Mouse (Mus musculus) retina, postnatal 1 day (tissue): ENCODE results near the gene Ampd1.

ENCODE experiments used
- DNase-seq: peaks from one replicate; pipeline ENCODE4 v3.0.0-alpha.2; 2012

Gene Ampd1

DNA sequence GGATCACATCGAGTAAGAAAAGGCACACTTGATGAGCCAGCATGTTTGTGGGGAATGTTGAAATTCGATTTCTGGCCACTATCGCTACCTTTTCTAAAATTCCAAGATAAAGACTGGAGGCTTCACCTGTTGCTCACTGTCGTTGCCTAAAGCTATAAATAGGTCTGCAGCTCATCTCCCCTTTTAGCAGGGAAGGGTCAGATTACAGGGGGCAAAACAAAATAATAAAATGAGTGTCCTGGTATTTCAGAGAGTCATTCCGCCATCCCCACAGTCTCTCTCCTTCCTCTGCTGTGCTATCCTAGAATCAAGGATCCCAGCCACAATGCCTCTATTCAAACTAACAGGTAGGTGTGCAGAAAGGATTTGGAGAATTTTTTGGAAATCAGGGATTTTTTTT, at the start of gene Ampd1:
Ampd1 (plus strand) TSS at position 244 of the 400 bp plus-strand sequence.
- no peak for DNase-seq

DNA sequence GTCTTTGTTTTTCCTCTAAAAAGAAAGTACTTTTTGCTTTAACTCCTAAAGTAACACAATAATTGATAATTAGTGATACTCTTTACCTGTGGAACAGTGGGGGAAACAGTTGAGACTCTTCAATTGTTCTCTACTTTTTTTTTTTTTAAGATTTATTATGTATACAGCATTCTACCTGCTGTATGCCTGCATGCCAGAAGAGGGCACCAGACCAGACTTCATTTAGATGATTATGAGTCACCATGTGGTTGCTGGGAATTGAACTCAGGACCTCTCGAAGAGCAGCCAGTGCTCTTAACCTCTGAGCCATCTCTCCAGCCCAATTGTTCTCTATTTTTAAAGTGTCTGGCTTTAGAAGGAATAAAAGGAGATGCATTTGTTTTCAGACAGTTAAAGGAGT, 47.6 kb upstream of the Ampd1 start:
- DNase-seq, result peak; percentile 20

DNA sequence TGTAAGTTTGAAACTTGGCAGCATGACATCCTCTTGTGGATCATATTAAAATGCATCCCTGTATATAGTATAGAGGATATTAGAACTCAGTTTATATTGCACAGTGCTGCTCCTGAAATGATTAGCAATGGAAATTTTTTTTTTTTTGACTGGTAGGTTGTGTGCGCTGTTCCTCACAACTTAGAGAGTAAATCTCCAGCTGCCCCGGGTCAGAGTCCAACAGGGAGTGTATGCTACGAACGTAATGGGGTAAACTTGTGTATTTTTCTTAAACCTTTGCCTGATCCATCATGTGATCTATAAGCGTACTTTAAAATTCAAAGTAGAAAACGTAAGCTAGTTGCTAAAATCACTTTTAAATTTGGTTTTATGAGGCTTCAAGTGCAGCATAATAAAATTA, 33.5 kb upstream of the Ampd1 start:
- DNase-seq, result no peak

DNA sequence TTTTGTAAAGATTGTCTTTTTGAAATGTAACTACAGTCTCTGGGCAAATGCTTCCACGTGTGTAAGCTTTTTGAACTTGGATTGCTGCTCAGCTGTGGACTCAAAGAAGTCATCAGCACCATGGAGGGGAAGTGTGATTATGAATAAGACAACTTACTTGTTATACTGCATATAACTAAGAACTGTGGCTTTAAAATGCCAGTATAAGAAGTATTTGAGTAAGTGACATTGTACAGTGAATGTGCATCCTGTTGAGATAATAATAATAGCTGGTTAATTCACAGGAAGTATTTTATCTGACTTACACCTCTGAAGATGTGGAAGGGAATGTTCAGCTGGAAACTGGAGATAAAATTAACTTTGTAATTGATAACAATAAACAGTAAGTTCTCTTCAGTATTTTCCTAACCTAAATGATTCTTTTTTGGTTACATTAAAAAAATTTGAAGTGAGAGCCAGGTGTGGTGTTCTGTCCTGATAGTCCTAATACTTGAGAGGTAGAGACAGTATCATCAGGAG, 32.9 kb upstream of the Ampd1 start:
- no peak for DNase-seq

DNA sequence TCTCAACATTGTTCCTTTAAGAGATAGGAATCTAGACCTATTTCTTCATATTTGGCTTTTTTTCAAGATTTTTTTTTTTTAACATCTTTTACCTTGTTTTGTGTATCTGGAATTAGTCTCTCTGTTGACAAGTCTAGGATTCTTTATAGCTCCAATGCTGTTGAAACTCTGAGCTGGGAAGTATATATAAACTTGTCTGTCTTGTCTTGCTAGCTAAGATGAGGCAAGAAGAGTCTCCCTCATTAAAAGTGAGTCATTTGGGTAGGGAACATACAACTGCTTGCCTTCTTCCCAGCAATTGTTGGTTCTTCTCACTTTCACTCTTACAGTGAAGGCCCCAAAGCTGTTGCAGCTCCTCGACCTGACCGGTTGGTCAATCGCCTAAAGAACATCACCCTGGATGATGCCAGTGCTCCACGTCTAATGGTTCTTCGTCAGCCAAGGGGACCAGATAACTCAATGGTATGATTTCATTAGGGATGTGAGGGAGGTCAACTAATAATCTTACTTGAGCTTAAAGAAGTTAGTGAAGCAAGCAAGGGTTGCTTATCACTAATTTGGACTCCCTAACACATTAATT, 17.7 kb upstream of the Ampd1 start:
- DNase-seq, result no peak

DNA sequence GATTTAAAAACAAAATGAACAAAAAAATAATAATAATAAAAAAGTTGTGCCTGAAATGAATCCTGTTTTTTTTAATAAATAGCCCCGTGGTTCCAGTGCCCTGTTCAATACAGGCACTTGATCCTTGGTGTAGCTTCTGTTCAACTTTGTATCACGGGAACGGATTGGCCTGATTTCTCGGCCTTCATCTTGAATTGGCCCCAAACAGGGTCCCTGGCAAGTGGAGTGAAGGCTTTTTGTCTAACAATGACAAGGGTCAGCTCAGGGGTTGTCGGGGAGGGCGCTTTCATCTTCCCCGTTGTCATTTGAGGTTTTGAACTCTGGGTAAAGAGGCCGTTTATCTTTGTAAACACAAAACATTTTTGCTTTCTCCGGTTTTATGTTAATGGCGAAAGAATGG, 16.1 kb upstream of the Ampd1 start:
- DNase-seq, result no peak

DNA sequence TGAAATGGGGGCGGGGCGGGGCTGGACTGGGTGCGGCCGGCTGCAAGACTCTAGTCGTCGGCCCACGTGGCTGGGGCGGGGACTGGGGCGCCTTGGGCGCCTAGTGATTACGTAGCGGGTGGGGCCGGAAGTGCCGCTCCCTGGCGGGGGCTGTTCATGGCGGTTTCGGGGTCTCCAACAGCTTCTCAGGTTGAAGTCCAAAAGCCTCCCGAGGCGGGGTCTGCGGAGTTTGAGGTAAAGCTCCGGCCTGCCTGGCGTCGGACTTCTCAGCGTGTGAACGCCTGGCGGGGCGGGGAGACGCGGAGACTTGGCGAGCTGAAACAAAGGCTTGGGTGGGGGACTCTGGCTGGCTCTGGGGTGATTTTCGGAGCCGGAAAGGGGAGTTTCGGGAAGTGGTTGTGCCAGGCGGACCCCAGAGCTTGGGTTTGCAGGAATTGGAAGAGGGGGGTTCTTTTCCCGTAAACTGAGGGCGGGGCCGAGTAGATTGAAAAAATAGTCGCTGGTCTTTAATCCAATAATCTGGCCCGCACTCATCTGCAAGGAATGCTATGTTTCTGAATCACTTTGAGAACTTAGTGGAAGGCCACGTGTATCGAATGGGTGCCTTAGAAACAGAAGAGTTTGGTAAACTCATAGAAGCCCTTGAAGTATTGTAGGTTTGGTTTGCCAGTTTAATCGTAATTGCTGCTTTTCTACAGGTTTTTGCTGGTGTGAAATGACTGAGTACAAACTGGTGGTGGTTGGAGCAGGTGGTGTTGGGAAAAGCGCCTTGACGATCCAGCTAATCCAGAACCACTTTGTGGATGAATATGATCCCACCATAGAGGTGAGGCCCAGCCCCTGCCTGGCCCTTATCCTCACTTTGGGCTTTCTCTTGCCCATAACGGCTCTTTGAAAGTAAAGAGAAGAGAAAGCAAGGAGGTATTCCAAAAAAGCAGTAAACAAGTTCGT, 15.3 kb upstream of the Ampd1 start, which contains the start of gene Nras:
Nras (plus strand) TSS at position 79 of the 951 bp plus-strand sequence.
- DNase-seq, result peak; percentile 95

DNA sequence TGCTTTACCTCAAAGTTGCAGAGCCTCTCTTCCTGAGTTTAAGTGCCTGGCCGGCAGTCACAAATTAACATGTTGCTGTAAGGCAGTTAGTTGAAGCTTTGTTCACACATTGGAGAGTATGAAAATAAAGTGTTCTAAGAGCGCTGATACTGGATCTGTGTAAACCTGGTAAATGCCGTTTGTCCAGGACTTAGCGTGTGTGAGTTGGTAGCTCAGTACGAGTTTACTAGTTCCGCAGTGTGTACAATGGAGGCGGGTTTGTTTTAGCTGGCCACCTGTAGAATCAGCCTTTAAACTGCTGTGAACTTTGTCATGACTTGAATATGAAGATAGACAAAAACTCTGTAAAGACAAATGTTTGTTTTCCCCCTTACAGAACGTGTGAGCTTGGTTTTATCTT, 6.9 kb upstream of the Ampd1 start:
- no peak for DNase-seq

DNA sequence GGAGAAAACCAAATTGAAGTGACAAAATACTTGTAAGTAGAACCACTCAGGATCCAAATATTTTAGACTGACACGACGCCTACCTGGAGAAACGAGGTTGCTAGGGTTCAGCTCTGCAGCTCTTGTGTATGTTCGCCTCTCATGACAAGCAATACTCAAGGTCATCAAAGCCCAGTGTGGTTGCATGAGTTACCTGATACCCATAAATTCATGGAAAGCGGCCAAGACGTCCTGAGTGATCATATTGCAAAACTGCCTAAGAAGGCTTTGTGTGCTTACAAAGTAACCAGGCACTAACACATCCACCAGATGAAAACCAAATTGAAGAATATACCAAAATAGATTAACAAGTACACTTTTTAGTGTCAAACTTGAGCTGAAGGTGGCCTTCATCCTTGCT, 4.8 kb upstream of the Ampd1 start:
- no peak for DNase-seq

DNA sequence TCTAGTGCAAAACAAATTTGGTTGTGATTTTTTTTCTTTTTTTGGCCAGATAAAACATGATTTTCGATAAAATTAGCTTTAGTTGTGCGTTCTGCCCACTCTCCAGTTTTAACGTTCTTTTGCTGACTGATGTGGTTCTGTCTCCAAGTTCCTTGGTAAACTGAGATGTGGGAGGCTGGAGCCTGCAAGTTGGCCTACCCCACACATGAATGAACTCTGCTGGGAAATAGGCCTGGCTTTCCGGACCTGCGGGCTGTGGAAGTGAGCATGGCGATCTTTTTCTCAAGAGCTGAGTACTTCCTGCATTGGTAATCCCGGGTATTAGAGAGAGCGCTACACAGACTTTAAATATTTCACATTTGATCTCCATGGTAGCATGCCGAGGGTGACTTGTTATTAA, 2.1 kb downstream of the Ampd1 start:
- DNase-seq, result no peak

DNA sequence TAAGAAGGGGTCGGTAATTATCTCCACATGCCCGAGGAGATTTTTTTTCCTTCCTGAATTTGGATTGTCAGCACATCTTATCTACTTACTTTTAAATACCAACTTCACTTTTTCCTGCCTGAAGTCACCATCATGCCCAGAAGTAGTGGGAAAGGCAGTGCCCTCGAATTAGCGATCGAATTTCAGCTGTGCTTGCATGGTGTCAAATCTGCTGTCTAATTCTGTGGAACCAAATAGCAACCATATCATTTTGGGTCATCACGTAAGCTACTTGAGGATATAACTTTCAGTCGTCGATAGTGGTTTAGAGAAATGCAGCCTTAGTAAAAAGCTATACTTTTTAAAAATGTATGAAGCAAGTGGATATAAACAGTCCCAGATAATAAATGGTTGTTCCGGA, 2.7 kb downstream of the Ampd1 start:
- no peak for DNase-seq

DNA sequence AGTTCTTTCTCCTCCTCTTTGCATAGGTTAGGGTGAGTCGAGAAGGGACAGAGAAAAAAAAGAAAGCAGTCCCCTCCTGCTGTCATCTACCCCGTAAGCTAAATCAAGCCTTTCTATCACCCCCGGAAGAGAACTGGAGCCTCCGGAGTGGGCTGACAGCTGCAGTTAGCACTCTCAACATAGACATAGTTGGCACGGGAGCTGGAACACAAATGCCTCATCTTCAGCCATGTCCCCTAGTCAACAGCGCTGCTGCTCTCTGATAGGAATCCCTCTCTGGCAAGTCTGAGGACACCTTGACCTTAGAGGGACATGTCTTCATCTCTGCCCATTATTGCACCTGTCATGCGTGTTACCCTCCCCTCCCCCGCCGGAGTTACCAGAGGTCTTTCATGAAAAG, 5.5 kb downstream of the Ampd1 start:
- no peak for DNase-seq

DNA sequence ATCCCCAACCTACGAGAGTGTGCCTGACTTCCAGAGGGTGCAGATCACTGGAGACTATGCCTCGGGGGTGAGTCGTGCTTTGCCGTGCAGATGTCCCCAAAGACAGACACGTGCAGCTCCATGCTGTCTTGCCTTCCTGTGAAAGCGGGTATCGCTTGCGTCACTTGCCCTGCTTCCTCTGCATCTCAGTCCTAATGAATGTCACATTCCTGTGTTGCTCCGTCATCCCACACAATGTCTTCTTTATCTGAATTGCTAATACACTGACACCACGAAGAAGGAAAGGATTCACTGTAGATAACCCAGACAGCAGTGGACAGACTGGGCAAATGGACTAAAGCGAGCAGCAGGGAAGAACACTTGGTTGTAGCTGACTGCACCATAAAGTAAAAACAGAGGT, 7.2 kb downstream of the Ampd1 start:
- DNase-seq, result peak; percentile 62

DNA sequence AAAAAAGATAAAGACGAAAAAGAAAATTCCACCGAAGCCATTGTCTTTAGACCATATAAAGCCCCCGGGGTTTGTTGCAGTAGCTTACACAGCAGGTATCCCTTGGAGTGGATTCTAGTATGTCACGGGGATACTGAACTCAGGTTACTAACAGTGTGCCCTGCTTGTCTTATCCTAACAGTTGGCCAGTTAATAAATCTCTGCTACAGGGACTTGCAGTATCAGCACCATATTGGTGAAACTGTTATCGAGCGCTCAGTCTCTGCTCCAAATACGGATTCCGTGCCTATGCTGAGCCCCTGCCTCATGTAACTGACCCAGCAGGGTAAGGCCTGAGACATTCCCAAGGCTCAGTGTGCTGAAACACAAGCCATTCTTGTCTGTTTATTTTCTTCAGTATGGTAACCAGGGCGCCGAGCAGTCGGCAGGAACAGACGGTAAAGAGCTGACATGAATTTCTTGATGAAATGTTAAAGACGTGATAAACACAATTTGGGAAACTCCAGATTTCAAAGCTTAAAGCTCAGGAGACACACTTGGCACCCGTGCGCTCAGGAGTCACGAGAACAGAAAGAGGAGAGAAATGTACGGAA, 8.1 kb downstream of the Ampd1 start:
- no peak for DNase-seq

DNA sequence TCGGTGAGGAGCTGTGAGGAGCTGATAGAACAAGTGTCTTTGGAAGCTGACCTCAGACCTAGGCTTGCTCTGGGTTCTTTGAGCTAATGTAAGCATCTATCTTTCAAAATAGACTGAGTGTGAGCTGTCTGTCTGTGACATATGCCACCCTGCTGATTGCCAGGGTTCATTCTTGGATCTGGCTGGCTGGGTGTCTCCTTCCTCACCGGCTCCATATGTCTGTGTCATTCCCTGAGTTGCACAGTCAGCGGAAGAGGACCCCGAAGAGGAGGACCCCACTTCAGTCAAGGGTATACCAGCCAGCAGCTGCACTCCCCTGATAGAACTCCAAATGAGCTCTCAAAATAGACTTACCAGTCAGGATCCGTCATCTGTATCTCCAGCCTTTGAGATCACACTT, 8.9 kb downstream of the Ampd1 start:
- no peak for DNase-seq

DNA sequence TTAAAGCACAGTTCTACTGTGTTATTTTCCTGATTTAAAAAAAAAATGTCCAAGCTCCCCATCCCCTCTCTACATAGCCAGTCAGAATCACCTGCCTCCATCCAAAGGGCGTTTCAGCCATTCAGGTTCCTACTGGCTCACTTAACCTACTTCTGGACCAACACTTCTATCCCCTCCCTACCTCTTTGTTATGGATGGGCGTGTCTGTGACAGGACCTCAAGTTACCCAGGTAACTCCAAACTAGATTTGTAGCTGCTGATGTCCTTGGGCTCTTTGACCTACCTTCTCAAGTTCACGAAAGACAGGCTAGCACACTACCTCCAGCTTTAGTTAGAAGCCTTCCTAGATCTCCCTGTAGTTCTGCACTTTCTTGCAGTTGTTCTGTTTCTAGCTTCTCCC, 12.2 kb downstream of the Ampd1 start:
- no peak for DNase-seq

DNA sequence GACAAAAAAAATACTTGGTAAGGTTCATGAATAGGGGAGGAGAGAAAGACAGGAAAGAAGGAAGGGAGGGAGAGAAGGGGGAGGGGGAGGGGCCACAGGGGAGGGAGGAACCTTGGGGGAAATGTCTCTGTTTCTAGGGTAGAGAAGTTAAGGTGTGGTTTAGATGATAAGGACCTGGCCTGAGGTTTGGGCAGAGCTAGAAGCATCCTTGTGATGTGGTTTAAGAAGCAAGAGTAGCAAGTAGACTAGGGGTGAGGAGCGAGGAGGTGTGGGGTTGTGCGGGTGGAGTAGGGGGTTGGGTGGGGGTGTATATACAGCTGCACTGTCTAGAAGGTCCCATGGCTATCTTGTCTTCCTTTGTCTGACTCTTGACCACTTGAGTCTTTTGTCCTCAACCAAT, 17.9 kb downstream of the Ampd1 start:
- no peak for DNase-seq

DNA sequence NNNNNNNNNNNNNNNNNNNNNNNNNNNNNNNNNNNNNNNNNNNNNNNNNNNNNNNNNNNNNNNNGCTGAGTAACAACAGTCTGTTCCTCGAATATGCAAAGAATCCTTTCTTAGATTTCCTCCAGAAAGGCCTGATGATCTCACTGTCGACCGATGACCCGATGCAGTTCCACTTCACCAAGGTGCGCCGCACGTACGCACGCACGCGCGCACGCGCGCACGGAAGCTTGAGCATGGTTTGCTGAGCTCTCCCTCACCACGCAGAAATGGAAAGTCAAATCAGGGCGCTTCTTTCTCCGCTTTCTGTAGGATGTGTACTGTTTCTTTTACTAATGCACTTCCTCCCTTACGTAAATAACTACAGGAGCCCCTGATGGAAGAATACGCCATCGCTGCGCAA, 24.8 kb downstream of the Ampd1 start:
- no peak for DNase-seq

DNA sequence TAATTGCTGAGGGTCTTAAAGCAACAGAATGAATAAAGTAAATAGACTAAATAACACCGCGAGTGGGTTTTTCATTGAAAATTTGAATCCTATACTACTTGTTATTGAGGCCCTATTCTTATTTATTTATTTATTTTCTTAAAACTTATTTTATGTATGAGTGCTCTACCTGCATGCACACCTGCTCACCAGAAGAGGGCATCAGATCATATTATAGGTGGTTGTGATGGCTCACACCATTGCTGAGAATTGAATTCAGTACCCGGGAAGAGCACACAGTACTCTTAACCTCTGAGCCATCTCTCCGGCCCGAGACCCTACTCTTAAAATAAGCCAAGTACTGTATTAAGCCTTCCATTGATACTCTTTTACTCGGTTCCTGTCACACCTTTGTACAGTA, 25.9 kb downstream of the Ampd1 start:
- no peak for DNase-seq

DNA sequence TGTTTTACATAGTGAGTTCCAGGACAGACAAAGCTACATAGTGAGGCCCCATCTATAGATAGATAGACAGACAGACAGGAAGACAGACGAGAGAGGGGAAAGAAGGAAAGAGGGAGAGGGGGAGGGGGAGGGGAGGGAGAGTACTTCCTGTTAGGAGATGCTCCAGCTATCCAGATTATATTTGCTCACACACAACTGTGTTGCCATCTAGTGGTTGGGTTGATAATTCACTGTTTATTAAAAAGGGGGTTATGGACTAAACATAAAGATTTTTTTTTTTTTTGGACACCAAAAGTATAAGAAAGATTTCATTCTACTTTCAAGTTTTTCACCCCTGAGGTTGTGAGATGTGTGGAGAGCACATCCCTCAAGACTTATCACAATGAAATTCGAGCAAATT, 26.9 kb downstream of the Ampd1 start:
- DNase-seq, result peak; percentile 31

DNA sequence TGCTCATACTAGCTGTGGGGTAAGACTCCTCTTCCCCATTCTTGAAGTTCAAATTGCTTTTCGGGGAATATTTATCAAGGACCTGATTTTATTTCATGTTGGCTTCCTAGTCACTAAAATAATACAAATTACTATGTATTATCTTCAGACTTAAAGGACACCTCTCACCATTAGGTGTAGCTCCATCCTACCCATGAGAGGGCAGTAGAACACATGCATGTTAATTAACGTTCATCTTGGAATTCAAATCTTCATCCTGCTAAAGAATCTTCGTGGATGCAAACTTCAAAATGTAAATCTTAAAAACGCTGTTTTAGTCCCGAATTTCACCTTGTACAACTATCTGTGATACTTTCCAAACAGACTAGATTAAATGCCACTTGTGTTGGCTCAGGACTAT, 27.4 kb downstream of the Ampd1 start:
- no peak for DNase-seq

DNA sequence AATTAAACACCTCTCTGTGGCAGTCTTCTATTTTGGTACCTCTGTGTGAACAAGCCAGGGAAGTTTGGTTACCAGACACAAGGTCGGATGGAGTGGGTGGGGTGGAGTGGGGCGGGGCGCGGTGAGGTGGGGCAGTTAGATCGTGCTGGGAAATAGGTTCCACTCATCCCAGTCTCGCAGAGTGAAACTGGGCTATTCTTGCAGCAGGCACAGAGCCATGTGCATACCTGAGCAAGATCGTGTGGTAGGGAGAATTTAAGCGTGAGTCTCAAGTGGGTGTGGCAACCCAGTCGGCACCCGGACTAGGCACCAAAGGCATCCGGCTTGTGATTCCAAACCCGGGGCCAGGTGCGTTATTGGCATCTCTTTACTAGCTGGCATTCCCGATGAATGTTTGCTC, 28.1 kb downstream of the Ampd1 start:
- DNase-seq, result peak; percentile 9

DNA sequence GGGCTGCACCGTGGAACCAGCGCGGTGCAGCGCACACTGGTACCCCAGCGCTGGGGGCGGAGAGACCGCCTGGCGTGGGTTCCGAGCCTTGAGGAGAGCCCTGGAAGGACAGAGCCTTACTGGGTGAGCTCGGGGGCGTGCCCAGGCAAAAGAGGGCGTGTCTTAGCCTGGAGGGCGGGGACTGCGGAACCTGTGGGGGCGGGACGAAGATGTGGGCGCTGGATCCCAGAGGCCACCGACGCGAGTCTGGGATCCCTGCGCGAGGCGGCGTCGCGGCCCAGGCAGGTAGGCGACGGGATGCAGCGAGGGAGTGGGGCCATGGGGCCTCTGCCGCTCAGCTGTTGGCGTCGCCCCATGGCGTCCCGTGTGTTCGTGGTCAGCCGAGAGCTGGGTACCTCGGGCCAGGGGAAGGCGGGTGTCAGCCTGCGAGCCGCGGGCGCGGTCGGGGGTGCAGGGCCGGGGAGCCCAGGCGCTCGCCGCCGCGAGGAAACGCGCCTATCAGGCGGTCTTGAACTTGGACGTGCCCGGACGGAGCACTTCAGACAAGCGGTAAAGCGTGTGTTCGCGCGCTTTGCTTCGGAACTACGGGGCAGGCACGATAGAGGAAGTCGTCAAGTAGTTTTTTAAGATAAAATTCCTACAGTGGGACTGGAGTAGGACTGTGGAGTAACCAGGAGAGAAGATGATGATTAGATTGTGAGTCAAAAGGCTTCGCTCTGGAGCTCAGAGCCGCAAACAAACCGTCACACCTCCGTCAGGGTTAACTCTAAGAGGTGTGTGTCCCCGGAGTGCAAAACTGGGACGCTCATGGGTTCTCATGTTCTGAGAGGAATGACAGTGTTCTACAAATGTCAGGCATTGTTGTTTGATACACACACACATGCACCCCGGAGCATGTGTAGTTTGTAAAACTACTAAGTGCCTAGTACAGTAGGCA, 28.9 kb downstream of the Ampd1 start, which contains the start of gene Dennd2c:
Dennd2c (plus strand) TSS at position 151 of the 937 bp plus-strand sequence.
- DNase-seq, result peak; percentile 93
